Mouse (Mus musculus): Measurements from ENCODE around the gene Artn.

Artn gene

DNA sequence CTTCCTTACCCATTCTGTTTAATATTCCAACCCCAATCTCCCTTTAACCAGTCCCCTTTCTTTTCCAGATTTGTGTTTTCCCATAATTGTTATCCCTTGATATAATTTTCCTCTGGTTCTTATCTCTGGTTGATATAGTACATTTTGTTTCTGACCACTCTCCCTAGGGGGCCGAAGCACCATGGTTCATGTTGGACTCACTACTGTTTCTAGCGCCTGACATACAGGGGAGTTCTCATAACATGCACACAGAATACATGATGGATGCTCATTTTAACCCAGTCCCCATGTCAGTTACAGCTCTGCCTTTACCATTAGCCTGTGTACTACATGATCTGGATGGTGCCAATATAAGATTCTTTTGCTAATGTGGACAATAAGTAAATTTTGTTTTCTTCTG is 41.6 kb downstream of the Artn start:
- DNase-seq: peak; percentile 67

- peak; percentile 95 for DNase-seq
Measured at GRCm38 (mm10) chr4:117887133-117887532, 42.4 kb downstream of the Artn start, which contains the start of gene Atp6v0b. Atp6v0b (minus strand) TSS chr4:117887333.

GRCm38 (mm10) chr4:117886644-117887043 is 42.9 kb downstream of the Artn start:
- peak; percentile 57 for DNase-seq

DNA sequence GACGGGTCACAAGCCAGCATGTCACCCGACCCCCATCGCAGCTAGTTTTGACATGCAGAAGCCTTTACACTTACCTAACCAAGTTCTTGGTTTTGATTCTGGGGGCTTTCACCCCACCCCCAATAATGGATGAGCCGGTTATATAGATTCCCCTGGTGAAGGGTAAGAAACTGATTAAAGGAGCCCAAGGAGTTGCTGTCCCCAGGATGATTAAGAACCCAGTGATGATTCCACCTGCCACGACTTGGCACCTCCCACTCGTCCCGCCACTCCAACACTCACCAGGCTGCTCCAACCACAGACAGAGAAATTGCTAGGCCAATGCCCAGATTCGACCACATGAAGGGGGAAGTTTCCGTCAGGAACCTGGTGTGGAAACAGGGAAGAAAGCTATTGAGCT is 43.6 kb downstream of the Artn start:
- DNase-seq: peak; percentile 64

DNA sequence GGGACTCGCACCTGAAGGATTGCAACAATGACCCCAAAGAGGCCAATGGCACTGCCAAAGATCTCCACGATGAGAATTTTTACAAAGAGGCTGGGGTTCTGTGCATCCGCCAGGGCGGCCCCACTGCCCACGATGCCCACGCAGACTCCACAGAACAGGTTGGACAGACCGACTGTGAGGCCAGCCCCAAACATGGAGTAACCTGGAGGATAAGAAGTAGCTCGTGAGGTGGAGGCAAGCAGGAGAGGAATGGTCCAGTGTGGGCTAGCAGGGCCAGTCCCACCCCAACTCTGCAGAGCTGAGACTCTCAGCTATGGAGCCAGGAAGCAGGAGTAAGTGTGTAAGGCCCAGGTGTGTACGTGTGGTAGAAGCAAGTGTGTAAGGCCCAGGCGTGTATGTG is 44.5 kb downstream of the Artn start:
- DNase-seq: peak; percentile 47

- DNase-seq: peak; percentile 59
Measured at GRCm38 (mm10) chr4:117884146-117884545, 45.4 kb downstream of the Artn start.

- peak; percentile 71 for DNase-seq
Measured at GRCm38 (mm10) chr4:117882701-117883691, 46.6 kb downstream of the Artn start, which contains the start of gene B4galt2. B4galt2 (minus strand) TSS chr4:117883487.

- DNase-seq: no peak
Measured at GRCm38 (mm10) chr4:117878703-117879102, 50.9 kb downstream of the Artn start.

GRCm38 (mm10) chr4:117878301-117878700 is 51.3 kb downstream of the Artn start:
- DNase-seq: no peak

Data from cerebellum, adult 9-10 months (tissue).